Mouse (Mus musculus) spleen, adult 10 weeks (tissue): ENCODE measurements around the gene Cyp3a13. TPM values are rescaled to one million over a fixed set of nuclear protein-coding genes. Genes with fewer than 3 reads are reported as not detected.

ENCODE experiments used
- polyA plus RNA-seq: library from polyadenylated mRNA; stranded (reverse); fragments of 350-450 nt; fragmentation: Illumina TruSeq; extraction: RNeasy Lipid Tissue Mini Kit (QIAGEN cat#74804); gene quantifications from one replicate; pipeline ENCODE4 v1.2.3, GENCODE M21; 2015; ENCODE audit warnings: low replicate concordance; ENCODE audit not compliant: insufficient read depth

Gene Cyp3a13
- polyA plus RNA-seq = not detected

DNA sequence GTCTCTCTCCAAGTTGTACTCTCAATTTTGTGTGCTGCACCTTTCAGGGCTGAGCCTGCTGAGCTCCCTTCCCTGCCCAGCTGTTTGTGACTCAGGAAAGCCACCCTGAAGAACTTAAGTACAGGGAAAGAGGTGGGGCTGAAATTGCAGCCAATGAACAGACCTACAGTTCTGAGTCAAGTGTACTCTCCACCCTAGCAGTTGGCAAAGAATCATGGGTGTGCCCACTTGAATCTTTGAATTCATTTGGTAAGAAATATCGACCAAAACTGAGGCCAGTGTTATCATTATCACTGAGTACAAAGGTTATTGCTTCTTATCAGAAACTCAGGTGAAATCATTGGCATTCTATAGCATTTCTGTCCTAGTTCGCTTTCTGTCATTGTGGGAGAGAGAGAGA lies at the start of gene Cyp3a13:
TSS of gene Cyp3a13 (minus strand) at position 88 of the 400 bp plus-strand sequence.

DNA sequence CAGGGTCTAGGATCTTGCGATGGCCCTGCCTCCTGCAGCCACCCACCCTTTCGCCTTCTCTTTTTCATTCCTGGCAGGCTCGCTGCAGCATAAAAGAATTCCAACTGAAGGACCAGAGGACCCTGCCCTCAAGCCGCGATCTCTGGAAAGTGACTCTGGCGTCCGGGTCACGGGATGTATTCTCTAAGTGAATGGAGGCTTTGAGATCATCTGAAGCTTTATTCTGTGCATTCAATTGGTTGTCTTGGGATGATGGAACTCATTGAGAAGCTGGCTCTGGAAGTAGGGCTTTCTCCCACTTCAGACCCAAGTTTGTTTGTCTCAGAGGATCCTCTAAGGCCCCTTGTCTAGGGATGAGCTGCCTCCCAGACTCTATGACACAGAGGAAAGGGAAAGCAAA lies 41.5 kb upstream of the Cyp3a13 start, which contains the start of gene Gjc3:
TSS of gene Gjc3 (minus strand) at position 154 of the 400 bp plus-strand sequence.

DNA sequence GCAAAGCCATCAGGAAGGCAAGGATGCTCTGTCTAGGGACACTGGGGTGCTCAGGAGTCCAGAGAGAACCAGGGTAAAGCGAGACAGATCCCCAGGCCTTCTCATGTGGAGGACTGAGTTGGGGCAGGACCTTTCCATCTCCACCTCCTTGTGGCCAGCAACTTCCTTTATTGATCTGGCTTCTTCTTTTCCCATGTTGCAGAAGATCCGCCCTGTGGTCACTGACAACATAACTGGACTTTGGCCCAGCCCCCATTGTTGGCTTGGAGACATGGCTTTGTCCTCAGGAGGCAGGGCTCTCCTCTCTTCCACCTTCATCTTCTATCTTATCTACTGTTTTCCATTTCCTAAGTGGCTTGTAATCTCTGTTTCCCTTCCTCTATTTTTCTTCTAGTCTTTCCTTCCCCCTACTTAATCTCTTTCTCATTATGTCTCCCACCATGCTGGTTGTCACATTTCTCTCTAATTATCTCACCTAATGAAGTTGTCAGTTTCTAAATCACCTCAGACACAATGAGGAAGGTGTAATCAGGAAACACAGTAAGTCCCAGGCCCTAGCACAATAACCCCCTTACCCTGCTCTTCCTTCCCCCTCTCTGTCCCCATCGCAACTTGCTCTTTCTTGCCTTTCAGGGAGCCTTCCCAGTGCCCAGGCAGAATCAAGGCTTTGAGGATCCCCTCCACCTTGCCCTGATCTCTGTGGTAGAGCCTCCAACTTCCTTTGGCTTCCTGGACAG lies 49.6 kb downstream of the Cyp3a13 start, which contains the start of gene Pilrb2:
TSS of gene Pilrb2 (minus strand) at position 172 of the 737 bp plus-strand sequence.

DNA sequence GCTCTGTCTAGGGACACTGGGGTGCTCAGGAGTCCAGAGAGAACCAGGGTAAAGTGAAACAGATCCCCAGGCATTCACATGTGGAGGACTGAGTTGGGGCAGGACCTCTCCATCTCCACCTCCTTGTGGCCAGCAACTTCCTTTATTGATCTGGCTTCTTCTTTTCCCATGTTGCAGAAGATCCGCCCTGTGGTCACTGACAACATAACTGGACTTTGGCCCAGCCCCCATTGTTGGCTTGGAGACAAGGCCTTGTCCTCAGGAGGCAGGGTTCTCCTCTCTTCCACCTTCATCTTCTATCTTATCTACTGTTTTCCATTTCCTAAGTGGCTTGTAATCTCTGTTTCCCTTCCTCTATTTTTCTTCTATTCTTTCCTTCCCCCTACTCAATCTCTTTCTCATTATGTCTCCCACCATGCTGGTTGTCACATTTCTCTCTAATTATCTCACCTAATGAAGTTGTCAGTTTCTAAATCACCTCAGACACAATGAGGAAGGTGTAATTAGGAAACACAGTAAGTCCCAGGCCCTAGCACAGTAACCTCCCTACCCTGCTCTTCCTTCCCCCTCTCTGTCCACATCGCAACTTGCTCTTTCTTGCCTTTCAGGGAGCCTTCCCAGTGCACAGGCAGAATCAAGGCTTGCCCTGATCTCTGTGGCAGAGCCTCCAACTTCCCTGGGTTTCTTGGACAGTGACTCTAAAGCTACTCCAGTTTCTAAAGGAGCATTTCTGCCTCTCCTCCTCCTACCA lies 63.3 kb downstream of the Cyp3a13 start, which contains the start of gene Pilrb1:
TSS of gene Pilrb1 (minus strand) at position 147 of the 751 bp plus-strand sequence.

Other genes starting within 250 kb of the Cyp3a13 start
- 8.7 TPM for gene Agfg2, start 236.9 kb downstream of the Cyp3a13 start, polyA plus RNA-seq
- 0.19 TPM for gene Nyap1, start 180.0 kb downstream of the Cyp3a13 start, polyA plus RNA-seq
- 31.3 TPM for gene Tsc22d4, start 175.9 kb downstream of the Cyp3a13 start, polyA plus RNA-seq
- gene Ppp1r35, start 142.8 kb downstream of the Cyp3a13 start, polyA plus RNA-seq = 5.9 TPM
- gene Mepce, start 134.0 kb downstream of the Cyp3a13 start, polyA plus RNA-seq = 37.2 TPM
- 34.2 TPM for gene Zcwpw1, start 133.8 kb downstream of the Cyp3a13 start, polyA plus RNA-seq
- gene Pilra, start 85.3 kb downstream of the Cyp3a13 start, polyA plus RNA-seq = 50.0 TPM
- gene Pilrb1, start 63.5 kb downstream of the Cyp3a13 start, polyA plus RNA-seq = 59.4 TPM
- gene Pilrb2, start 49.8 kb downstream of the Cyp3a13 start, polyA plus RNA-seq = 53.7 TPM
- not detected for gene Gjc3, start 41.5 kb upstream of the Cyp3a13 start, polyA plus RNA-seq
- gene Azgp1, start 59.9 kb upstream of the Cyp3a13 start, polyA plus RNA-seq = not detected
- not detected for gene Smok3a, start 99.6 kb upstream of the Cyp3a13 start, polyA plus RNA-seq
- gene Smok3b, start 99.8 kb upstream of the Cyp3a13 start, polyA plus RNA-seq = not detected
- gene Smok3c, start 131.6 kb upstream of the Cyp3a13 start, polyA plus RNA-seq = not detected
- 13.1 TPM for gene Zkscan1, start 163.5 kb upstream of the Cyp3a13 start, polyA plus RNA-seq
- 19.8 TPM for gene Zscan21, start 195.3 kb upstream of the Cyp3a13 start, polyA plus RNA-seq
- gene Zfp113, start 234.1 kb upstream of the Cyp3a13 start, polyA plus RNA-seq = 13.6 TPM
- 87.2 TPM for gene Cops6, start 239.5 kb upstream of the Cyp3a13 start, polyA plus RNA-seq